Mouse (Mus musculus): Measurements from ENCODE around the gene Slc17a3.

The Slc17a3 gene

GRCm38 (mm10) chr13:23873141-23873540 is 33.9 kb downstream of the Slc17a3 start:
- no peak for DNase-seq (ENCODE audit: low spot score)

DNA sequence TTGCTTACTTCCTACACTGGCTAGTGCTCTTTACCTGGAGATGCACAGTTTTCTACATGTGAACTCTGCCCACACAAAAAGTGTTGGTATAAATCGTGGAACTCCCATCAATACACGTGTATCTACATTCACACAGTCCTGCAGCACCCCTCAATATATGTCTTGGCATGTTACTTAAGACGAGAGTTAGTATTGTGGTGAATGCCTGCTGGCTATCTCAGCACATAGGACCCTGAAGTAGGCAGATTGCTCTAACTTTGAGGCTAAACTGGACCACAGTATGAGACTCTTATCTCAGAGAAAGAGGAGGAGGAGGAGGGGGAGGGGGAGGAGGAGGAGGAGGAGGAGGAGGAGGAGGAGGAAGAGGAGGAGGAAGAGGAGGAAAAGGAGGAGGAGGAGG is 39.9 kb downstream of the Slc17a3 start:
- DNase-seq (ENCODE audit: low spot score), result no peak

DNA sequence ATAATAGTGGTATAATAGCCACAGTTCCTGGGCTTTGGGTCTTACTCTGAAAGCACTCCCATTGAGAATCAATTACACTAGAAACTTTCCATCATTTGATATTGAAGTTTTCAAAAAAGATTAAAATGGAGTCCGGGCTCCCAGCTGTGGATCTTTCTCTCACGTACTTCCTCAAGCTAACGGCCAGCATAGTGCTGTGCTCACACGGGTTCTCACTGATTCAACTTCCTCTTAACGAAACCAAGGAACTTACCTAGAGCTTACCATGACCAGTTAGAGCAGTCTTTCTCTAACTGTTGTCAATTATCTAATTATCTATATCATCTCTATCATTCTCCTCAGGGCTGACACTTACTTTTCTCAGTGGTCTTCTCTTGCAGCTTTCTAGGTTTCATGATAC is 40.4 kb downstream of the Slc17a3 start:
- no peak for DNase-seq (ENCODE audit: low spot score)

- DNase-seq (ENCODE audit: low spot score), result no peak
Observed at GRCm38 (mm10) chr13:23885540-23885939, 46.3 kb downstream of the Slc17a3 start.

DNA sequence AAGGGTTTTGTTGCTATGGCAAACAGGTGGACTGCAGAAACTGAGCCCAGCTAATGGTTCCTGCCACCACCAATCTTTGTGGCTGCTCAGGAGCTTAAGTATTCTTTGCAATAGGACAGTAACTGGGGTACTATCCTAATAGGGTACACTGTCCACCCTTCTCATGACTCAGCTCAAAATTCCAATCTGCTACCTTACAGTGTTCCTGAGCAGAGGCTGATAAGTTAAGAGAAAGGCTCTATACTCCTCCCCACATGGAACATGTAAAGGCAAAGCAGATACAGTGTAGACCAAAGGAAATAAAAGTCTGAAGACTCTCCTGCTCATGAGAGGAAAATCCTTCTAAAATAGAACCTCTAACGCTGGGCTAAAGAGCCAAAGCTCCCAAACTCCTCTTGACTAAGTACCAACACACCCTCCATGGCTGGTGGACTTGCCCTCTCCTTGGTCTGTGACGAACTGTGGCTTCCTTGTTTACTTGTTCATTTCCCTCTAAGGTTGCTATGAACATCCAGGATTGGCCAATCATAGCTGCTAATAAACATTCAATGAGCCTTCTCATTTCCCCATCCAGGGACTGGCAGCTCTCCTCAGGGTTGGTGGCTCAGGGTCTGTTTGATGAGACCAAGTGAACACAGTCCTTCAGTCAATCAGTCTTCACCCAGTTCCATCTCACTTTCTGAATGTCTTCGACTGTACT is 47.9 kb downstream of the Slc17a3 start:
- no peak for DNase-seq (ENCODE audit: low spot score)

GRCm38 (mm10) chr13:23889011-23889605 is 49.9 kb downstream of the Slc17a3 start:
- no peak for DNase-seq (ENCODE audit: low spot score)

- DNase-seq (ENCODE audit: low spot score), result no peak
Observed at GRCm38 (mm10) chr13:23892592-23893268, 53.5 kb downstream of the Slc17a3 start.

- DNase-seq (ENCODE audit: low spot score), result no peak
Observed at GRCm38 (mm10) chr13:23893269-23893593, 54.0 kb downstream of the Slc17a3 start.

GRCm38 (mm10) chr13:23898242-23898641 is 59.0 kb downstream of the Slc17a3 start:
- no peak for DNase-seq (ENCODE audit: low spot score)

GRCm38 (mm10) chr13:23906906-23907305 is 67.7 kb downstream of the Slc17a3 start:
- DNase-seq (ENCODE audit: low spot score), result no peak

- no peak for DNase-seq (ENCODE audit: low spot score)
Observed at GRCm38 (mm10) chr13:23910121-23910520, 70.9 kb downstream of the Slc17a3 start.

All from urinary bladder, postnatal 10 days (tissue).